Mouse (Mus musculus) CH12.LX (cell line): Measurements from ENCODE around the gene Mrgpre.

Experiments
- CTCF ChIP-seq, 2 experiments: IDR thresholded peaks in 1 of 2; conservative IDR thresholded peaks in 1 of 2; 2 replicates each; pipeline ENCODE4 v1.5.1; 2011 to 2012; ENCODE audit warnings: low read depth in 2 of 2, low read length in 2 of 2, improper control_type of control experiment in 1 of 2, inconsistent platforms in 1 of 2, mild to moderate bottlenecking in 1 of 2, moderate library complexity in 1 of 2
- E2F4 ChIP-seq: IDR thresholded peaks from 2 replicates; pipeline ENCODE4 v1.6.1; 2011; ENCODE audit warnings: low read depth, low read length, improper control_type of control experiment; ENCODE audit not compliant: insufficient replicate concordance
- EP300 ChIP-seq: IDR thresholded peaks from 2 replicates; pipeline ENCODE4 v1.6.1; 2011; ENCODE audit warnings: low read length, improper control_type of control experiment
- ETS1 ChIP-seq: conservative IDR thresholded peaks from 2 replicates; pipeline ENCODE4 v1.6.1; 2012; ENCODE audit warnings: low read depth, mild to moderate bottlenecking, inconsistent platforms, low read length, improper control_type of control experiment, moderate library complexity
- MXI1 ChIP-seq: IDR thresholded peaks from 2 replicates; pipeline ENCODE4 v1.6.1; 2011; ENCODE audit warnings: mild to moderate bottlenecking, low read depth, low read length, improper control_type of control experiment
- NELFE ChIP-seq: IDR thresholded peaks from 2 replicates; pipeline ENCODE4 v1.6.1; 2011; ENCODE audit warnings: low read depth, low read length, improper control_type of control experiment
- POLR2A ChIP-seq: IDR thresholded peaks from 2 replicates; pipeline ENCODE4 v1.6.1; 2011; ENCODE audit warnings: low read depth, mild to moderate bottlenecking, improper control_type of control experiment, low read length
- POLR2AphosphoS2 ChIP-seq: IDR thresholded peaks from 2 replicates; pipeline ENCODE4 v1.6.1; 2011; ENCODE audit warnings: low read depth, low read length, improper control_type of control experiment
- RAD21 ChIP-seq: IDR thresholded peaks from 2 replicates; pipeline ENCODE4 v1.6.1; 2011; ENCODE audit warnings: low read depth, mild to moderate bottlenecking, low read length, improper control_type of control experiment, moderate library complexity
- USF1 ChIP-seq: IDR thresholded peaks from 2 replicates; pipeline ENCODE4 v1.6.1; 2014; ENCODE audit warnings: low read depth, mild to moderate bottlenecking, inconsistent platforms, low read length, improper control_type of control experiment
- ZKSCAN1 ChIP-seq: IDR thresholded peaks from 2 replicates; pipeline ENCODE4 v1.6.1; 2012; ENCODE audit warnings: low read depth, inconsistent platforms, low read length, improper control_type of control experiment, borderline replicate concordance

- TF ChIP-seq ETS1, result no peak
- TF ChIP-seq USF1, result no peak
- TF ChIP-seq NELFE, result no peak
- TF ChIP-seq EP300, result no peak
- no peak for TF ChIP-seq POLR2A
- TF ChIP-seq RAD21, result no peak
- TF ChIP-seq POLR2AphosphoS2, result no peak
- no peak for TF ChIP-seq ZKSCAN1
- TF ChIP-seq CTCF (conservative IDR thresholded peaks at IDR 0.05 in 1 of 2, IDR thresholded peaks at IDR 0.05 in 1 of 2; ENCODE audit: low read depth in 2 of 2, low read length in 2 of 2), result no peak
- no peak for TF ChIP-seq E2F4
- TF ChIP-seq MXI1, result no peak
These were observed 28.8 kb downstream of the Mrgpre start for GRCm38 (mm10) chr7:143755357-143756124.
